Mouse (Mus musculus): Measurements from ENCODE around the gene Lrrc20. TPM values are rescaled to one million over a fixed set of nuclear protein-coding genes. Genes with fewer than 3 reads are reported as not detected.

Gene Lrrc20
- polyA plus RNA-seq, 2 experiments from 2014 or later = 5.0 to 6.2 TPM

DNA sequence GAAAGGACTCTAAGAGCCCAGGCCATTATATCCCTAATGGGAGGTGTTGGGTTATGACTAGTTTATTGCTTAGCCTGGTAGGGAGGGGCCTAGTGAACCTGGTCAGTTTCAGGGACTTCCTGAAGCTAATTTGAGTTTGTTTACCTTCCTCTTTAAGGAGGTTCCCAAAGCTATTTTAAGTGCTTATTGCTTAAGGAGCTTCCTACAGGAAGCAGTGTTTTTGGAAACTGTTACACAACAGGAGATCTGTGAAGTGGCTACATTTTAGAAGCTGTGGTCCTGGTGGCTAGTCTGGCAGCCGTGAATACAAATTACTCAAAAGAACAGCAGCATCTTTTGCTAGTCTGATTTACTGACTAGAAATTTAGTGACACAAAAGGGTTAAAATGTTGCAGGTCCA, 1.3 kb upstream of the Lrrc20 start:
- no peak for ATAC-seq

DNA sequence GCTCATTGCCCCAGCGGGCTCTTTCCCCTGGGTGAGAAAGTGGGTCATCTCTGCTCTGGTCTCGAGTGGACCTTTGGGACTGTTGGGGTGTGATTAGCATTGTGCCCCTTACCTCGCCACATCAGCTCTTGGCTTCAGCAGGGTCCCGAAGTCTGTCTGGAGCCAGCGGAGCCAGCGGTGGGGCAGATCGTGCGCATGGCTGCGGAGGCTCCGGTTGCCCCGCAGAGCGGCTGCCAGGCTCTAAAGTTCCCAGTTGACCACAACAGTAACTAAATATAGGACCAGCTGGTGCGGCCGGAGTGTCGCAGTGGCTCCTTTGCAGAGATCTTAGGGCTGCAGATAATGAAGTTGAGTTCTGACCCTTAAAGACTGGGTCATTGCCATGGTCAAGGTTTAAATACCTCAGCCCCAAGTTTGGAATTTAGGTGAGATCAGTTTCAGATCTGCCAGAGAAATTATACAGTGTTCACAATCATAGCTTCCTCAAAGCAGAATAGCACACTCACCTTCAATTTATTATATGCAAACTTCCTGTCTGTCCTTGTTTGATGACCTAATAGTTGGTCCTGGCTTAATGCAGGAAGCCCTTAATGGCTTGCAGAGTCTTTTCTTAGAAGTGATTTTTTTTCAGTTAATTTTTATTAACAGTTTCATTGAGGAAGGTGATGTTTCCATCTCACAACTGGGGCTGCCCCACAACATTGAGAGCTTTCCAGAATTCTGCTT, 1.0 kb downstream of the Lrrc20 start:
- ATAC-seq = no peak

DNA sequence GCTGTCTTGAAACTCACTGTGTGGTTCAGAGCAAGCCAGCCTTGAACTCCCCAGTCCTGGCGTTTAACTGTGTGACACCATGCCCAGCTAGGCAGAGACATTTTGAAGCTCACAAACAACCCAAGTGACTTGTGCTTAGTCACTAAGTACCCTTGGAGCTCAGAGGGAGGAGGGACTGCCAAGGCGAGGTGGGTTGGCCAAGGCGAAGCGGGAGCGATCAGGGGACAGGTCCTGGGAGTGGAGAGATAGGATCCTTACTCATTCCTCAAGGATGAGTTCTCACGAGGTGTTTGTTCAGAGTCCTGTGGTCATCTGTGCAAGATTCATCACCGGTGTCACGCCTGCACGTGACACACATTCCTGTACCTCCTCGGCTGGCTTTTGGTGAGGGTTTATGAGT, 3.9 kb downstream of the Lrrc20 start:
- no peak for ATAC-seq

DNA sequence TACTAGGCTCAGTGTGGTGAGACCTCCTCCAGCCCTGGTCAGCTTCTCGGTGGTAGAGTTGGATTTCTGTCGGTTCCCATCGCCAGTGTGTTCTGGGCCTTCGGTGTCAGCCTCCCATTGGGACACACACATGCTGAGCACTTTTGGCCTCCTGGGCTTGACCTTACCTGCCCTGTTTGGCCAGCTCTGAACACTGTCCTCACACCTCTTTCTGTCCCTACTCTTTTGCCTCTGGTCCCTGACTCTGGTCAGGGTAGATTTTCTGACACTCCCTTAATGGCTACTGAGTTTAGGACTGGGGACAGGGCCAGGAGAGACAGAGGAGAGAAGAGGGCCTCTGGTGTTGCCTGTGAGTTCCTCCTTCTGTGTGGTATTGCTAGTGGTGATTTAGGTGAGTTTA, 4.3 kb downstream of the Lrrc20 start:
- no peak for ATAC-seq

DNA sequence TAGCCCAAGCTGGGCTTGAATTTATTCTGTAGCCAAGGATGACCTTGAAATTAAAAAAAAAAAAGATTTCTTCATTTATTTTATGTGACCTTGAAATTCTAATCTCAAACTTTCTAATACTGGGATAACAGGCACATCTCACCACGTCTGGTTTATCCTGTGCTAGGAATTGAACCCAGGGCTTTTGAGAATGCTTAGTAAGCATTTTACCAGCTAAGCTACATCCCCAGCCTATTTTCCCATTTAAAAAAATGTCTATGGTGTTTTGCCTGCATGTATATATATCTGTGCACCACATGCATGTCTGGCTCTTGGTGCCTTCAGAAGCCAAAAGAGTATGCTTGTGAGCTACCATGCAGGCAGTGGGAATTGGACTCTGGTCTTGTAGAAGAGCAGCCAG, 4.9 kb downstream of the Lrrc20 start:
- ATAC-seq = no peak

DNA sequence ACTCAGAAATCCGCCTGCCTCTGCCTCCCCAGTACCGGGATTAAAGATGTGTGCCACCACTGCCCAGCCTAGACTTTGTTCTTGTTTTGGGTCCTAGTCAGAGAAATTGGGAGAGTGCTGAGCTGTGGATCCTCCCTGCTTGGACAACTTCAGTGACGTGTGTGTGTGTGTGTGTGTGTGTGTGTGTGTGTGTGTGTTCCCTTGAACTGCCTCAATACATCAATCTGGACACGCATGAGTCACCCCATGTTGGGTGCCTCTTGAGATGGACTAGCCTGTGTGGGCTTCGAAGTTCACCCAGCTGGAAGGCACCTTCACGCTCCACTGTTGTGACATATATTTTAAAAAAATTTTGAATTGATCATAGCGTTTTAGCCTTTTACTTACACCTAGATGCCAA, 7.2 kb downstream of the Lrrc20 start:
- no peak for ATAC-seq

DNA sequence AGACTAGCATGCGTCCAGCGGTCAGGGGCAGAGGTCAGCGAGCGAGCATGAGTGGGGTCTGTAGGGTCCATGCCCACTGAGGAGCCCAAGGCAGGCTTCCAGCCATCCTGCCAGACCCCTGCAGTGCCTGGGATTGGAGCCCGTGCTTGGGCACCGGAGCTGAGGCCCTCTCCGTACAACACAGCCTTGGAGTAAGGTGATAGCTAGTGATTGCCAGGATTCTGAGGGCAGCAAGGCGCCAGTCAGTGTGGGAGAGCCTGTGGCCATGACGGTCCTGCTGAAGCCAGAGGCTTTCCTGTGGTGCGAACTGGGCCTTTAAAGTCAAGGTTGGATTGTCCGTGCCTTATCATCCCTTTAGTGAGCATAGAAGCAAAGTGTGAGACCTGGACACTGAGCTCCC, 9.2 kb downstream of the Lrrc20 start:
- no peak for ATAC-seq

DNA sequence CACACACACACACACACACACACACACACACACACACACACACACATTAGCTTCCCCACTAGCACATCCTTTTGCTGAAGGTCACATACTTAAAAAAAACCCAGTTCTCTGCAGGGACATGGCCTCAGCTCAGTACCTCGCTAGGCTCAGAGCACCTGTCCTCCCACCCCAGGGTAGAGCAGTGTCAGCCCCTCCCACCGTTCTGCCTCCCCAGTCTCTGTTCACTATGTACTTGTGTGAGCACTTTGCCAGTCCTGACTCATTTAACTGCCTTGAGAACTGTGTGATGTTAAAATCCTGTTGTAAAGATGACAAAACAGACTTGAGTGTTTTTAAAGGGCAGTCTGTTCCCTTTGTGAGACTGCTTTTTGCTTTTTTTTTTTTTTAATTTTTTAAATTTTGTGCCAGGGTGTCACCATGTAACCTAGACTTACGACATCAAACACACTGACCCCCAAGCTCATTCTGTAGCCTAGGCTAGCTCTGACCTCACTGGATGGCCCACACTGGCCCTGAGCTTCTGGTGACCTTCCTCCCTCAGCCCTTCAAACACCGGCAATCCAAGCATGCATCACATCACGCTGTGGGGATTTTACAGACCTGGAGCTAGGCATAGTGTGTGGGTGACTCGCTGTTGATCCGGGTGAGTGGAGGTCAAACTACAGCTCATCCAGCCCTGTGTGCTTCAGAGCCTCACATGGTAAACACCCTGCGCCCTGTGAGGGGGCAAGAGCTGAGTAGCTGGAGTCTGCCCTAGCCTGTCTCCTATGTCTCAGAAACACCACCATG, 11.1 kb downstream of the Lrrc20 start:
- ATAC-seq = no peak

DNA sequence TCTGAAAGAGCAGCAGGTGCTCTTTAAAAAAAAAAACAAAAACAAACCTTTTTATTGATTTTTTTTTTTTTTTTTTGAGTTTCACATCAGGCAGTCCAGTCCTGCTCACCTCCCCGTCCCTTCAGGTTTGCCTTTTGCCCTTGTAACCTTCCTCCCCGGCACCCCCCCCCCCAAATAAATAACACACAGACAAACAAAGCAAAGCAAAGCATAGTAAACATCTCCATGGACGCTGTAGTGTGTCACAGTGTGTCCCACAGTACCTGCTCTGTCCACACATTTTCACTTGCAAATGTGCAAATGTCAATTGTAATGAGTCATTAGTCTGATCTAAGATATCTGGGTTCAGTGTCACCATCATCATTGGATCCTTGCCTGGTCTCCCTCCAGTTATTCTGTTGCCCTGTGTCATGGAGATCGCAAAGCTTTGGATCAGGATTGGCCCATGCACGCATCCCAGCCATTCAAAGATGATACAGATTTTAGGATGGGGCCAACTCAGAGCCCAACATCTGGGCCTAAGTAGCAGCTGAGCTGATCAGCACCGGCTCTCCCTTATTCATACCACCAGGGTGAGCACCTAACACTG, 13.0 kb downstream of the Lrrc20 start:
- no peak for ATAC-seq

DNA sequence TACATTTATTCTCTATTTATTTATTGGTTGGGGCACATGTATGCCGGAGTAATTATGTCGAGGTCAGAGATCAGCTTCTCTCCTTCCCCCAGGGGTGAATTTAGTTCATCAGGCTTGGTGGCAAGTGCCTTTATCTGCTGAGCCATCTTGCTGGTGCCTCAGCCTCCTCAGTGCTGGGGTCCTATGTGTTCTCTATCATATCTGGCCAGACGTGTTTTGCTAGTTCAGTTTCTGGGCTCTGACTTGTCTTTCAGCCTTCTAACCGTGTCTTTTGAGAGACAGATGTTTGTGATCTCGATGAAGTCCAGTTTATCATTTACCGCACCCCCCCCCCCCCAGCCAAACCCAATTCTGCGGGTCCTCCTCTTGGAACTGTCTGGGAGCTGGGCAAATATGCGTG, 16.0 kb downstream of the Lrrc20 start:
- ATAC-seq = no peak

DNA sequence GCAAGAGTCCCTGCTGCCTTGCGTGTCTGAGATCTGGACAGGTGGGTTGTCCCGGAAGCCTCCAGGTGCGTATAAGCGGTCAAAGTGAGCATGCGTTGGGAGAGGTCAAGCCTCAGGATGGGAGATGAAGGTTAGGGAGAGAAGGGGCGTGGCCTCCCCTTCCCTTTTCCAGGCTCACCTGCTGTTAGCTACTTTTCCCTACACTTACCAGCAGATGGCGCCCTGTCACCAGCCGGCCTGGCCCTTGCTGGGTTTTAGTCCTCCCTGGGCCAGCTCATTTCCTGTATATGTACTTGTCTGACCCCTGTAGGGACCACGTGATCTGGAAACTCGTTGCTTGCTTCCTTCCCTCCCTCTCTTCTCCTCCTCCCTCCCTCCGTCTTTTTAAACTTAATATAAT, 16.4 kb downstream of the Lrrc20 start:
- ATAC-seq = peak; percentile 75

DNA sequence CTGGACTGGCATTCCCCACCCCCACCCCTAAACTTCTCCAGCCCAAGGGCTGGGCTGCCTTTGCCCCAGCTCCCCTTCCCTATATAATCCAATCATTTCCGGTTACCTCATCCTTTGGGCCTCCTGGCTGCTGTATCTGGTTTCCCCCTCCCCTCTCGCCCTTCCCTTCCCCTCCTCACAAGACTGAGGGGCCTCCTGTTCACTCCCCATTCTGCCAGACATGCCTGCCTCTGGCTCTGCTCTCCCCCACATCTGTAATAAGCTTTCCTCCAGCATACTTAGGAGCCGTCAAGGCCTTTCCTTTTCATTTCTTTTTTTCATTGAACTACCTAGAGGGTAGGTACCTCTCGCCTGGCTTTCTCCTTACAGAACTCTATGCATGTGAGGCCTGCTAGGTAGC, 19.9 kb downstream of the Lrrc20 start:
- ATAC-seq = no peak

DNA sequence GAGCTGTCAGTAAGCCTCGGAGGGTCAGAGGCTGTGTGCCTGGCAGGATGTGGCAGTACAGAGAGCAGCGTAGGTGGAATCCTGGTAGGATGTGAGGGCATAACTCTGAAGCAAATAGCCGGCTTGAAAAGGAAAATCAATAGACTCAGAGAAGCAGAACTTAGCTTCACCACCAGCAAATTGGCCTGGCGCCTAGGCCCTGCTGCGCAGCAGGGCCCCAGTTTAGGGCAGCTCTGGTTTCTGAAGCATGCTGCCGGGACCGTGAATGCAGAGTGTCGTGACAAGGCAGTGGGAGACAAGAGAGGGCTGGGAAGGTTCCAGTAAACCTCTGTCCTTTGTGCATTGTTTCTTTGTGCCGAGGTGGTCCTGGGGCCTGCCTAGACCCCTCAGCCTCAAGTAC, 20.6 kb downstream of the Lrrc20 start:
- no peak for ATAC-seq

DNA sequence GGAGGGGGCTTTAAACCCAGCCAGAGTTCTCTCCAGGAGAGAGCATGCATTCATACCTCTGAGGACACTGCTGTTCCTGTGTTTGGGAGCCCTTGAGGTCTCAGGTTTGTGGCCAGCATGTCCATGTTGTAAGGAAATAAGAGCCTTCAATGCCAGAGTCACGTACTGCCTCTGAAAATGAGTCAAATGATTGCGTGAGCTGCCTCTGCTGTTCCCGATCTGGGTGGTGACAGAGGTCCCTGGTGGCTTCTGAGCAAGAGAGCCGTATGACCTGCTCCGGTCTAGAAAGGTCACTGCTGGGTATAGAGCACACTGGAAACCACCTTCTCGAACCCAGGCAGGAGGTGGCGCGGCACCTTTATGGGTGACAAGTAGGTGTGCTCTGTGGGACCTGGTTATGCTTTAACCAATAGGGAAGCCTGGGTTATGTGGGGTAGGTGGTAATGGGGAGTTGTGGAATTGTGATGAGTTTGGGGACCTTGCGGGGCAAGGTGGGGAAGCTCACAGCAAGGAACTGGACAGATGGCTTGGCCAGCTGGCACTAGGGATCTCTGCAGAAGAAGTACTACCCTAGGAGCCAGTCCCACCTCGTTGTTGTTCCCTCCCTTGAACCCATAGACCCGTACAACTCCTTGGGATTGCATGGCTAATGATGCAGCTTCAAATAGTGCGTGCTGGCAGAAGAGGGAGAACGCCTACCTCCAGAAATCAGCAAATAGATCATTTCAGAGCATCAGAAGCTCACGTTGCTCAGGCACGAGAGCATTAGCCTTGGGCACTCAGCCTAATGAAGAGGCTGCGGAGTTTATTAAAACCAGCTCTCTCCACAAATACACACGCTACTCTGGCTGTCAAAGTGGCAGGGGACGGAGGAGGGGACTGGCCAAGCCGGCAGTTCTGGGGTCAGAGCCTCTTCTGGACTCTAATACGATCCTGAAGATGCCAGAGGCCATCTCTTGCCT, 24.2 kb downstream of the Lrrc20 start:
- ATAC-seq = no peak

DNA sequence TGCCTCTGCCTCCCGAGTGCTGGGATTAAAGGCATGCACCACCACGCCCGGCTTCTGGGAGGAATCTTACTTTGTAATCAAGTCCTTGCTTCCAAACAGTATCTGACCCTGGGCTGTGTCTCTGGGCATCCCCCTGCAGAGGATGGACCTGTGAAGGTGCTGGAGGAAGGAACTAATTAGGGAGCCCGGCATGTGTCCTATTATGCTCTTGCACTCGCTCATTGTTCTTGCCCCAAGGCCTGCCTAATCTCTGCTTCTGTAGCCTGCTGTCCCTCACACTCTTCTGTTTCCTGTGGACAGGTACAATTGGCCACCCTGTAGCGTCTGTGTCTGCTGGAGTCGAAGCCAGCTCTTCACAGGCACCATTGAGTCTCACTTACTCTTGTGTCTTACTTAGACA, 25.2 kb downstream of the Lrrc20 start:
- ATAC-seq = no peak

DNA sequence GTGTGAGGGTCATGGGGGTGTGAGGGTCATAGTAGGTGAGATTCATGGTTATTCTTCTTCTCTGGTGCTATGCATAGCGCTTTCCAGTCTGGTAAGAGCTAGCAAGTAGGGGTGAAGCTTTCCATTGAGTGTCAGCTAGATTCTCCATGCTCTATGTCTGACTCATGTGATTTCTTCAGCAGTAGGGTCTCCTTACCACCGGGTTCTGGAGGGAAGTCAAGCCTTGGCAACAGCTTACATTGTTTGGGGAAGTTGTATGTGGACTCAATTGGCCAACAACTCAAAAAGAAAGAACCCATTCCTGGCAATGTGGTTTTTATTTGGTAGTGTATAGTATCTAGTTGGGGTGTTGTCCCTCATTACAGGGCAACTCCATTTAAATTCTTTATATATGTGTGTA, 28.5 kb downstream of the Lrrc20 start:
- ATAC-seq = no peak

DNA sequence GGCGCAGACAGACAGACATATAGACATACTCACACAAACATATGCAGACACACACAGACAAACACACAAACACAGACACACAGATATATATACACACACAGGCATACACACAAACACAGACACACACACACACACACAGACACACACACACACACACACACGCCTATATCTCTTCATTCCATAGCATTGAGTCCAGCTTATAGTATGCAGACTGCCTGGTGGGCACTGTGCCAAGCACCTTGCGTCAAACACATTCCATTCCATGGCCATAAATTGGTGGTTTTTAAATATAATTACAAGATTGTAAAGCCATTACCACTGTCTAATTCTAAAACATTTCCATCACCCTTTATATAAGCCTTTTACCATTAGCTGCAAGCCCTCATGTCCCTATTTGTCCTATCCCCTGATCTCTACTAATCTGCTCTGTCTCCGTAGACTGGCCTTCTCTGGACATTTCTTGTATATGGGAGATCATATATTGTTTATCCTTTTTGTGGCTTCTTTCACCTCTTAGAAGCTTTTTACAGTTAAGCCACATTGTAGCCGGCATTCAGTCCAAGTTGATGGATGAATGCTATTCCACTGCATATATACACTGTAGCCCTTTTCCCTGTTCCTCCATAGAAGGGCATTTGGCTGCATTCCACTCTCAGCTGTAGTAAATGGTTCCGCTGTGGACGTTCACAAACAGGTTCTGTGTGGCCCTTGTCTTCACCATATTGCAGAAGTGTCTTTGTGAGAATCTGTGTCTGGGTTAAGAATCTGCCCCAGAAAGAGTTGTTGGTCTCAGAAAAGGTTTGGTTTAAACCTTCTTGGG, 31.0 kb downstream of the Lrrc20 start:
- no peak for ATAC-seq

DNA sequence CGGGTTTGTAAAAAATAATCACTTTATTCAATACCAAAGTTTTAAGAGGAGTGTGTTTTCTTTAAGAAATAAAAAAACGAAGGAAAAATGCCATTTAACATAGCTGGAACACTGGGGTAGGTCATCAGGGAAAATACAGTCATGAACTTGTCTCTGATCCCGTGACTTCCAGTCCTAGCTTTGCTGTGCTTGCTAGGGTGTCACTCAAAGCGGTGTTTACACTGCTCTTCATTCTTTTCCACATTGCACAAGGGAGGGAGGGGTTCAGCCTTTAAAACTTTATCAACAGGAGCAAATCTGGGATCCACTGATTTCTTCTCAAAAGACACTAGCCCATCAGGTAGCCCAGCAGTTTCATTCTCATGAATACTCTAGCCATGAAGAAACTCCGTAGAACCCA, 34.3 kb downstream of the Lrrc20 start:
- no peak for ATAC-seq

DNA sequence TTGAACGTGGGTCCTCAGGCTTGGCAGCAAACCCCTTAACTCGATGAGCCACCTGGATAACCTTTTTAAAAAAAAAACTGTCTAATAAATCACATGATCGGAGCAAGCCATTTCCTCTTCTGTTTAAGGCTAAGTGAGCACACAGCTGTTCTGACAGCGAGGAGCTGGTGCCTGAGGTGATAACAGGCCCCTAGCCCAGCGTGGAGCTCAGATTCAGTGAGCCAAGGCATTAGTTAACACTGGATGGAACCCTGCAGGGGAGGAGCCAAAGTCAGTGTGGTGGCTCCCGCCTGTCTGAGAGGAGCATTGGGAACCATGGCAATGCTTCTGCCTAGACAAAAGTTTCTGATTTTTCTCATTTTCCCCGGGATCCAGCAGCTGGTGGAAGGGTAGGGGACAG, 35.2 kb downstream of the Lrrc20 start:
- no peak for ATAC-seq

DNA sequence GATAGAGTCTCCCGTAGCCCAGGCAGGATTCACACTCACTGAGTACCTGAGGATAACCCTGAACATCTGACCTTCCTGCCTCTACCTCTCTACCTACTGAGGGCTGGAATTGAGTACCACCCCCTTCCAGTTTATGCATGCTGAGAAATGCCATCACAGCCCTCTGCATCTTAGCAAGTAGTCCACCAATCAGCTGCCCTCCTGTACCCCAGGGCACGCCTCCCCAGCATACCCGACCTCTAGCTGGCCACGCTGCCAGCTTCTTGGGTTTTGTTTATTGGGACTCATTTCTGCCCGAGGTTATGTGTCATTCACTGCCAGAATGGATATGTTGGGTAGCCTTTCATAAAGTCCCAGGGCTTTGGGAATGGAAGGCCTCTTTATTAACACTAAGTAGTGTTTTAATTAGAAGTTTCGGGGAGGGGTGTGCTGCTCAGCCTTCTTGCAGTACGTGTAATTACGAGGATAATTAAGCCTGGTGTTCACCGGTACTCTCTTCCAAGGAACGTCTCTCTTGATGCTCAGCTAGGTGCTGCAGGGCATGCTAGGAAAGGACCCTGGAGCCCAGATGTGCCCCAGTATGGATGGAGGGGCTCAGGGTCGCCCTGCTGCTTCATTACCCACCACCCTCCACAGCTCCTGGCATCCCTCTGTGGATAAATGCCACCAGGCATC, 36.8 kb downstream of the Lrrc20 start:
- ATAC-seq = no peak

DNA sequence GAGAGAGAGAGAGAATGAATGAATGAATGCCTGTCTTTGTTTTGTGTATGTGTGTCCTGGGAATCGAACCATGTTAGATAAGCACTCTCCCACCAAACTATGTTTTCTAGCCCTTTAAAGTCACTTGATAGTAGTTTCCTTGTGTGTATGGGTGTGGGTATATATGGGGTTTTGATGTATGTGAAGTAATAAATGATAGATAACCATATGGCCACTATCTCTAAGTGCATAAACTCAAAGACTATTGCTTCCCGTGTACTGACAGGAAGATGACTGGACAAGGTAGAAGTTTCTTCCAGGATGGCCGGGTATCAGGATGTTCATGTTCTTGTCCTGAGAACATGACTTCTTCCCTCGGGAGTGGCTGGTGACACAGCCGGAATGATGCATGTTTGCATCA, 41.3 kb downstream of the Lrrc20 start:
- ATAC-seq = no peak

Measured in activated CD4-positive, CD25-positive, alpha-beta regulatory T cell, adult 4 months (primary cell).